In the genomic region with DNA sequence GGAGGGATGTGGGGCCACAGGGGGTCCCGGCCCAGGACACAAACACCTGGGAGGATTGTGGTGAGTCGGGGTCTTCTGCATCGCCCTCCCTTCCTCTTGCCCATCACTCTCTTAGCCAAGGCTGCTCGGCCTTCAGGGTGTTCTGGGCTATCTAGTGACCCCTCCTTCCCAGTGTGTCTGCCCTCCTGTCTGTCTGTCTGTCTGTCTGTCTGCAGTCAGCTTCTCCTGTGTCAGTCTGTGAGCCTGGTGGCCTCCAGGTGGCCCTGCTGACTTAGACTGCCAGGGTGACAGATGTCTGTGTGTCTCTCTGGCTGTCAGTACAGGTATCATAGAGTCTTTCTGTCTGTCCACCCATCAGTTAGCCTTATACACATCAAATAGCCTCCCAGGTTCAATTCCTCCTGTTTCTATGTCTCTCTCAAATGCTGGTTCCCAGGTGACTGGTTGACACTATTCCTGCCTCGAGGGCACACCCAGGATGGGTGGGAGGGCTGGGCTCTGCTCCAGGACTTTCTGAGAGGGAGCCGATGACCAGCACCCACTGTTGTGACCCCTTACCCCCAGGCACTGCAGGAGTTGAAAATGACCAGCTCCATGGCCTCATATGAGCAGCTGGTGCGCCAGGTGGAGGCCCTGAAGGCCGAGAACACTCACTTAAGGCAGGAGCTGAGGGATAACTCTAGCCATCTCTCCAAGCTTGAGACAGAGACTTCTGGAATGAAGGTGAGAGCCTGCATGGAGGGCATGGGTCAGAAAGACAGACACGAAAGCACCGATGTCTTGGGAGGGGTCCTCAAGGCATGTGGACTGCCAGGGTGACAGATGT, we compare ENCODE assay signal across 9 mouse cellular contexts. TPM values are rescaled to one million over a fixed set of nuclear protein-coding genes. Genes with fewer than 3 reads are reported as not detected.
DNase-seq lines count a peak whose midpoint lies in the region; ATAC-seq lines count a peak whose summit lies in the region.
"Had no signal": no experiment of that assay in that cellular context is flagged by ENCODE, and none has a peak within 500 bp of the region (broad histone marks: within the 10 kb centered on the region; RNA-seq: fewer than 3 reads in every experiment).

No protein-coding gene starts in this region.

- H3K27me3 ChIP-seq in neural tube, embryonic 11.5 days (ENCODE audit: control insufficient read depth, insufficient read depth, low read length) = peaks cover 20% of the 10 kb centered on the region
- H3K27me3 ChIP-seq in midbrain, embryonic 10.5 days (ENCODE audit: low read depth, poor library complexity, severe bottlenecking) = peaks cover 77% of the 10 kb centered on the region

- peak overlapping the region; percentile 61 for H3K4me3 ChIP-seq in neural tube, embryonic 11.5 days (ENCODE audit: low read depth, low read length)
- H3K4me3 ChIP-seq in midbrain, embryonic 10.5 days = peak overlapping the region; percentile 71
- H3K4me3 ChIP-seq: liver, embryonic 12.5 days had no signal

- no peak for ATAC-seq in neural tube, embryonic 11.5 days (ENCODE audit: insufficient read depth, low FRiP score, low TSS enrichment)

- H3K4me2 ChIP-seq in neural tube, embryonic 11.5 days (ENCODE audit: low read depth) = peak overlapping the region; percentile 73
- H3K4me2 ChIP-seq: liver, embryonic 12.5 days had no signal

- H3K9ac ChIP-seq in neural tube, embryonic 11.5 days (ENCODE audit: low read length) = peak overlapping the region; percentile 94
- H3K9ac ChIP-seq: liver, embryonic 12.5 days had no signal

- peaks cover 22% of the 10 kb centered on the region for H3K4me1 ChIP-seq in neural tube, embryonic 11.5 days (ENCODE audit: control insufficient read depth, insufficient read depth, low read length)
- H3K4me1 ChIP-seq in midbrain, embryonic 10.5 days = peaks cover 73% of the 10 kb centered on the region

- H3K36me3 ChIP-seq in neural tube, embryonic 11.5 days (ENCODE audit: control insufficient read depth, insufficient read depth, low read length) = peaks cover 12% of the 10 kb centered on the region
- peaks cover 45% of the 10 kb centered on the region for H3K36me3 ChIP-seq in midbrain, embryonic 10.5 days
- H3K36me3 ChIP-seq: liver, embryonic 12.5 days had no signal

- peak; percentile 41 for DNase-seq in cerebellum, adult 11 months
- no peak for DNase-seq in cerebellum, postnatal 36 days
- DNase-seq in neural tube, embryonic 11.5 days (ENCODE audit: low spot score) = no peak
- DNase-seq in neural tube, embryonic 10.5 days (ENCODE audit: extremely low spot score, low spot score) = no peak
- DNase-seq in midbrain, embryonic 10.5 days (ENCODE audit: low spot score) = no peak
- no peak for DNase-seq in embryo, embryonic 10.5 days (ENCODE audit: low spot score)
- no peak for DNase-seq in frontal cortex, adult 2 months (ENCODE audit: extremely low spot score in 1 of 2, low spot score in 1 of 2)
- DNase-seq in urinary bladder, adult 2 months (ENCODE audit: low spot score) = no peak

- H3K9me3 ChIP-seq in neural tube, embryonic 11.5 days (ENCODE audit: control insufficient read depth, low read length) = no peaks in the 10 kb centered on the region
- H3K9me3 ChIP-seq in midbrain, embryonic 10.5 days (replicated peaks) = no peaks in the 10 kb centered on the region
- H3K9me3 ChIP-seq: liver, embryonic 12.5 days had no signal

- WGBS in neural tube, embryonic 11.5 days = 77% methylated on average over 10 of the region's 10 CpGs
- 74% methylated on average over 10 of the region's 10 CpGs for WGBS in midbrain, embryonic 10.5 days

- peak overlapping the region; percentile 92 for H3K27ac ChIP-seq in neural tube, embryonic 11.5 days (ENCODE audit: low read depth, low read length)
- peak overlapping the region; percentile 97 for H3K27ac ChIP-seq in midbrain, embryonic 10.5 days (replicated peaks)
- H3K27ac ChIP-seq: liver, embryonic 12.5 days had no signal

RNA-seq across cellular contexts. Expression of a gene that starts 5.7 kb away (rescaled TPM):
- polyA plus RNA-seq in neural tube, embryonic 11.5 days (2014; fragmentation: Nextera tagmentation; extraction: Ambion mirVana) = 81.4 and 81.7 TPM in 2 replicates
- 28.3 and 61.6 TPM in 2 replicates for polyA plus RNA-seq in midbrain, embryonic 10.5 days (2016; fragmentation: Nextera tagmentation; extraction: Ambion mirVana)
- 46.2 and 52.2 TPM in 2 replicates for polyA plus RNA-seq in frontal cortex, adult 2 months (2012; rRNA removed)
- 0.76 and 1.4 TPM in 2 replicates for polyA plus RNA-seq in urinary bladder, adult 2 months (2012; rRNA removed)

RNA-seq across cellular contexts. Expression of a gene that starts 9.2 kb away (rescaled TPM):
- polyA plus RNA-seq in neural tube, embryonic 11.5 days (2014; fragmentation: Nextera tagmentation; extraction: Ambion mirVana) = 857 and 860 TPM in 2 replicates
- 889 and 1,053 TPM in 2 replicates for polyA plus RNA-seq in midbrain, embryonic 10.5 days (2016; fragmentation: Nextera tagmentation; extraction: Ambion mirVana)
- polyA plus RNA-seq in frontal cortex, adult 2 months (2012; rRNA removed) = 2,217 and 2,507 TPM in 2 replicates
- 3,215 and 3,453 TPM in 2 replicates for polyA plus RNA-seq in urinary bladder, adult 2 months (2012; rRNA removed)

RNA-seq across cellular contexts. Expression of a gene that starts 18.9 kb away (rescaled TPM):
- 37.3 and 40.5 TPM in 2 replicates for polyA plus RNA-seq in neural tube, embryonic 11.5 days (2014; fragmentation: Nextera tagmentation; extraction: Ambion mirVana)
- polyA plus RNA-seq in midbrain, embryonic 10.5 days (2016; fragmentation: Nextera tagmentation; extraction: Ambion mirVana) = 57.3 TPM in 2 replicates
- 41.6 and 44.3 TPM in 2 replicates for polyA plus RNA-seq in frontal cortex, adult 2 months (2012; rRNA removed)
- polyA plus RNA-seq in urinary bladder, adult 2 months (2012; rRNA removed) = 41.8 and 45.6 TPM in 2 replicates

RNA-seq across cellular contexts. Expression of a gene that starts 27.8 kb away (rescaled TPM):
- 2.0 and 2.4 TPM in 2 replicates for polyA plus RNA-seq in neural tube, embryonic 11.5 days (2014; fragmentation: Nextera tagmentation; extraction: Ambion mirVana)
- 3.3 and 4.2 TPM in 2 replicates for polyA plus RNA-seq in midbrain, embryonic 10.5 days (2016; fragmentation: Nextera tagmentation; extraction: Ambion mirVana)
- 9.4 TPM in 2 replicates for polyA plus RNA-seq in frontal cortex, adult 2 months (2012; rRNA removed)
- 9.5 and 9.9 TPM in 2 replicates for polyA plus RNA-seq in urinary bladder, adult 2 months (2012; rRNA removed)

RNA-seq across cellular contexts. Expression of a gene that starts 28.3 kb away (rescaled TPM):
- polyA plus RNA-seq in neural tube, embryonic 11.5 days (2014; fragmentation: Nextera tagmentation; extraction: Ambion mirVana) = 4.2 and 5.5 TPM in 2 replicates
- 9.1 and 11.5 TPM in 2 replicates for polyA plus RNA-seq in midbrain, embryonic 10.5 days (2016; fragmentation: Nextera tagmentation; extraction: Ambion mirVana)
- polyA plus RNA-seq in frontal cortex, adult 2 months (2012; rRNA removed) = 4.9 and 6.0 TPM in 2 replicates
- 7.7 and 18.0 TPM in 2 replicates for polyA plus RNA-seq in urinary bladder, adult 2 months (2012; rRNA removed)

Comparison
In these comparisons a context has a peak if more than half of its experiments do, and no peak if none do; other contexts are left out.
1. RNA of a gene that starts 5.7 kb away (polyA plus RNA-seq): 81.4 to 81.7 TPM in neural tube, embryonic 11.5 days, 46.2 to 52.2 TPM in frontal cortex, adult 2 months and 28.3 to 61.6 TPM in midbrain, embryonic 10.5 days; 0.76 to 1.4 TPM in urinary bladder, adult 2 months; every median in the first group is over 10 times any median in the second.